Mouse (Mus musculus): ENCODE data around the gene Ip6k3.

DNA sequence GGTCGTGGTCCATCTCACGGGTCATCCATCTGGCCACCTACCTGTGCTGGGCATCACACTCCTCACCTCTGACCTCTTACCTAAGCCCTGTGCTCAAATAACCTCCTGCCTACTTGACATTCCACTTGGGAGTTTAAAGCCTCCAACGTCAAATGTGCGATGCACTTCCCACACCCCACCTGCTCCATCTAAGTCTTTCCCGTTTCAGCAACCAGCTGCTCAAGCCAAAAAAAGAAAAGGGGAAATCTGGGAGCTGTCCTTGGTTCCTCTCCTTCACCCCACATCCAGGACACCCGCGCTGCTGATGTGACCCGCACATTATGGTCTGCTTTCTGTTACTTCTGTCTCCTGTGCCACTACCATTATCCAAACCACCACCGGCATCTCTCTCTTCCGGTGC, 35.4 kb downstream of the Ip6k3 start:
- TF ChIP-seq CTCF (IDR thresholded peaks at IDR 0.05) (no peak), EP300 (IDR thresholded peaks at IDR 0.05) (no peak)
